Mouse (Mus musculus): Measurements from ENCODE around the gene Ppig.
"Not testable (repeated sequence)": the region's sequence is repeated elsewhere in the genome, so short reads cannot be mapped to it uniquely, and the experiment has no call there.

The Ppig gene

DNA sequence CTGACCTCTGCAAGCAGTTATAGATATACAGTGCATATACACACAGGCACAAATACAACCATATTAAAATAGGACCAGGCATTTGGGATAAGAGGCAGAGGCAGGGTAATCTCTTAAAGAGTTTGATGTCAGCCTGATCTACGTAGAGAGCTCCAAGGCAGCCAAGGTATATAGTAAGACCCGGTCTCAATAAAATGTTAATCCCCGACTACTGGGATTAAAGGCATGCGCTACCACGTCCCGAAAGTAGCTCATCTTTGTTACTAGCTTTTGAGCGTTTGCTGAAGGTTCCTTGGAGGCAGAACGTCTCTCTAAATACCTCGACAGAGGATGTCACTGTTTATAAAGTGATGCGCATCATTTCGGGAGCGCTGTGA lies at the start of gene Ppig:
Gene Ppig, plus strand, starts transcription at position 273 of the 377 bp plus-strand sequence.
- no peak for DNase-seq

DNA sequence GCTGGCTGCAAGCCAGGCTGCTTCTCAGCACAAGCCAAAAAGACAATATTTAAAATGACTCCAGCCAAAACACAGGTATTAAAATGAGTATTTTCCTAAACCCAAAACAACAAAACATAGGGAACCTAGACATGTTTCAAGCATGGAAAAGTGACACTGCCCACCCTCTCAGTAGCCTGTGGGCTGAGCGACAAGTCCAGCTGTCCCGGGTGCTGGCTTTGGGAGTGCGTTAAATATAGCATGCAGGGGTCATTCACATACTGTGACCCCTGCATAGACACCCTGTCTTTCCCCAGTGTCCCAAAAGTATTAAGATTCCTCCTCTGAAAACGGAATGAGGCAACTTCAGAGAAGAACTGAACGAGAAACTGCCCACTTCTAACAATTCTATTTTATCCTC lies 48.6 kb upstream of the Ppig start:
- peak in 1 of 2 experiments; percentile 6 for DNase-seq

DNA sequence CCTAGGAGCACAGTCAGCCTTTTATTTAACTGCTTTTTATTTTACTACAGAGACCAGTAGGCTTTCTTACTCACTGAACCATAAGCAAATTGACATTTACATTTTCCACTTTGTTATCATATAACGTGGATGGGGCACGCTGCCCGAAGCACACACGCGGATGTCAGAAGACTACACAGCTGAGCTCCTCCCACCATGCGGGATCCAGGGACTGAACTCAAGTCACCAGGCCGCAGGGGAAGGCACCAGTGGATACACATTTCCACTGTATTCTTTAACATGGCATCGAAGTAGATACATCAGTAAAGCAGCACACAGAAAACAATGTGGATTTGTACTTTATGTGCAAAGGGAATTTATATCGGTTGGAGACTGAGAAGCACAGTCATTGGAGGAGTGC lies 47.1 kb upstream of the Ppig start:
- no peak for DNase-seq

DNA sequence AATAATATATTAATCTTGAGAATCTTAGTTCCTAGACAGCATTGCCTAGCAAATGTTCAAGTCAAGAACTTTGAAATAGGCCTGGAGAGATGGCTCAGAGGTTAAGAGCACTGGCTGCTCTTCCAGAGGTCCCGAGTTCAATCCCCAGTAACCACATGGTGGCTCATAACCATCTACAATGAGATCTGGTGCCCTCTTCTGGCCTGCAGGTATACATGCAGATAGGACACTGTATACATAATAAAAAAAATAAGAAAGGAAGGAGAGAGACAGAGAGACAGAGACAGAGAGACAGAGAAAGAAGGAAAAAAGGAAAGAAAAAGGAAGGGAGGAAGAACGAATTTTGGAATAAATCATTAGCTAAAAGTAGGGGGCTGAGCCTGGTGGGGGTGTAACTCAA lies 45.6 kb upstream of the Ppig start:
- DNase-seq, result no peak

DNA sequence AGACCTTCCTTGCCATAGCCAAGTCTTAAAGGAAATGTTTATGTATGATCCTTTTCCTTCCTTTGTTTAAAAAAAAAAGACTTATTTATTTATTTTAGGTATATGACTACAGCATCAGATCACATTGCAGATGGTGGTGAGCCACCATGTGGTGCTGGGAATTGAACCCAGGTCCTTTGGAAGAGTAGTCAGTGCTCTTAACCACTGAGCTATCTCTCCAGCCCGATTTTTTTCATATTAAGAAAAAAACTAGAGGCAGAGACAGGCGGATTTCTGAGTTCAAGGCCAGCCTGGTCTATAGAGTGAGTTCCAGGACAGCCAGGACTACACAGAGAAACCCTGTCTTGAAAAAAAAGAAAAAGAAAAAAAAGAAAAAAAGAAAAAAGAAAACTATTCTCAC lies 45.1 kb upstream of the Ppig start:
- DNase-seq, result not testable (repeated sequence)

DNA sequence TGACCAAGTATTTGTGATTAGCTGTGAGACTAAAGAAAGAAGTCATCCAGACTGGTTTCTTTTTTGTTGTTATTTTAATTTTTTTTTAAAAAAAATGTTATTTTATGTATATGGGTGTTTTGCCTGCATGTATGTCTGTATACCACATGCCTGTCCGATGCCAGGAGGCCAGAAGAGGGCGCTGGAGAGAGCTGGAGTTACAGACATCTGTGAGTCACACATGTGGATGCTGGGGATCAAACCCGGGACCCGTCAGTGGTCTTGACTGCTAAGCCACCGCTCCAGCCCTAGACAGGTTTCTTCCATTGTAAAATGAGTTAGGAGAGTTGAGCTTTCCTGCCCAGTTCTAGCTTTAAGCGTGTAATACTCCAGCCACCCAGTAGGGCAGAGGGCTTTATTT lies 42.4 kb upstream of the Ppig start:
- no peak for DNase-seq

DNA sequence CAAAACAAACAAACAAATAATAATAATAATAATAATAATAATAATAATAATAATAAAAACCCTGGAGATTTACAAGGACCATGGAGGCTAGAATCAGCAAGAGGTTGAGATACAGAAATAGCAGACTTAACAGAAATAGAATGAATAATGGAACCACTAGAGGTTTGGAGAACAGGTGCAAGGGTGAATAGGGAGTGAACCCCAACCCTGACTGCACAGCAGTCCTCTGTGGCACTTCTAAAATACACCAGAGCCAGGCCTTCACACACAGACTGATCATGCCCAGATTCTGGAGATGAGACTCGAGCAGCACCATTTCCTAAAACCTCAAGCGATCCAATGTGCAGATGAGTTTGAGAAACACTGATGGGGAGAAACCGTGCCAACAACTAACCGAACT lies 40.4 kb upstream of the Ppig start:
- no peak for DNase-seq

DNA sequence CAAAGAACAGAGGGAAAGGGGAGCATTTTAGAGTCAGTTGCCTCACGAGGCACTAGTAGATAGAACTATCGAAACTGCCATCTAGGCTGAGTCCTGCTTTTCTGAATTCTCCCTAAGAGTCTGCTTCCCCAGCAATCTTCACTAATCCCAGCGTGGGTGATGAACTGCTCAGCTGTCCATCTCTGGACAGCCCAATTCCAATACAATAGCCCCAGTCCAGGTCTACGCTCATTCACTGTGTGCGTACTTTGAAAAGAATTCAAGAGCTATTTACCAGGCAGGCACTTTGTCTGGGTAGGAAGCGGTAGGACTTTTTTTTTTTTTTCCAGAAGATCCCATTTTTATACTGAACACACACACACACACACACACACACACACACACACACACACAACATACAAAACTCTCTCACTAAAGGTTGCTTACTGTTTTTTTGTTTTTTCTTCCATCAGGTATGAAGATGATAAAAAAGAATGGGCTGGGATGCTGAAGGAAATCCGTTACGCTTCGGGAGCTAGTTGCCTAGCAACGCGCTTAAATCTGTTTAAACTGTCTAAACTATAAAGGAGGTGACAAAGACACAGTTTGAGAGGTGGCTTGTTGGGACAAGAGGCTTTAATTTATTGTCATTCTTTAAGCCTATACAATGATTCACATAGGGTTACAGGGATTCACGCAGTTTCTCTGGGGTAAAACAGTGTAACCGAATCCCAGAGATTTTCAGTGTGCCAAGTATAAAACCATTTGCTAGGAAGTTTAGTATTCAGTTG lies 39.1 kb upstream of the Ppig start:
- no peak for DNase-seq

DNA sequence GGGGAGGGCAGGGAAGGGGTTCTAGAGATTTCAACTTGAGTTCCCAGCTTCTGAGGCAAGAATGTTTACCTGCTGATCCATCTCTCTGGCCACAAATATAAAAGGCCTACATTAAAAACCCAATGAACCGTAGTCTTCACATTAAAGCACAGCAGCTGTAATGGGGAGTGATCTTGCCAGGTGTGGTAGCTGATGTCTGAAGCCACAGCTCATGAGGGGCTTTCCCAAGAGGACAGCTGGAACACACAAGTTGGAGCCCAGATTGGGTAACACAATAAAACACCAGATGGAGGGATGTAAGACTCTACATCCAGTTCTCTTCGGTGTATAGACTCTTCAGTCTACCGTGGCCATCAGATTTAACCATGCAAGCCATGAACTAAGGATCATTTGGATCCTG lies 37.9 kb upstream of the Ppig start:
- DNase-seq, result no peak

DNA sequence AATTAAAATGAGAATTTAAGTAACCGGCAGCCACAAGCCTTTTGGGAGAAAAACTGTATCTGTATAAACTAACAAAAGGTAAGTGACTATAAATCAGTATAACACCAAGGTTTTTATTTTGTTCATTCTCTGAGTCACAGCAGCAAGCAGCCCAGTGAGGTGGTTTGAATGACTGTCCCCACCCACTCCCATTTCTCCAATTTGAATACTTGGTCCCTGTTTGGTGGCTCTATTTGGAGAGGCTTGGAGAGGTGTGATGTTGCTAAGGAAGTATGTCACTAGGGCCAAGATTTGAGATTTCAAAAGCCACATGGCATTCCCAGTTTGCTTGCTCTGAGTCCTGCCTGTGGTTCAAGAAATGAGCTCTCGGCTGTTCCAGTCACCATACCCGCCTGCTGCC lies 32.1 kb upstream of the Ppig start:
- DNase-seq, result no peak

DNA sequence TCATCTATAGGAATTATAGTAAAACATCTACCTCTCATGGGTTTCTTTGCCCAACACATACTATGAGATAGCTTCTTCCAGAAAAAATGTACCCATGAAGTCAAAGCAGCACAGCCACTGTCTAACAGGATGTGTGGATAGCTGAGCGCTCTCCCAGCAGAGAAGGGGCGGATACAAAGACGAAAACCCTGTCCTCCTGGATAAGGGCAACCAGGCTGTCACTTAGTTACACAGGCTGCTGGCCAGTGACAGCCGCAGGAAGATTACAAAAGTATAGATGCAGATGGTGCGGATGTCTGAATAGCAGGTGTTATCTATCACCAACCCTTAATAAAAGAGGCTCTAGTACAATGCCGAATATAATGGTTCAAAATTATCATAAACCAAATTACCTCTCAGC lies 31.5 kb upstream of the Ppig start:
- DNase-seq, result no peak

DNA sequence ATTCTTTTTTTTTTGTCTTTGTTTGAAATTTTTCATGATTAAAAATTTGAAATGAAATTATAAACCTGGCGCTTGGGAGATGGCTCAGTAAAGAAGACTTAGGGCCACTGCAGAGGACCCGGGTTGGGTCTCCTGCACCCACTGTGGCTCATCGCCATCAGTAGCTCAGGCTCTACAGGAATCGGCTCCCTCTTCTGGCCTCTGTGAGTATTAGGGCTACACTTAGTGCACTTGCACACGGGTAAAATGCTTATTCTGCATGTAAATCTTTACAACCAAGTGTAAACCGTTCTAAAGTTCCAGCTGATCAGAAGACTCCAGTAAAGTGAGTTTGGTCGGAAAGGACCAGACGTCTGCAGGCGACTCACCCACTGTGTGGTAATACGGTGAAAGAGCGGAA lies 28.8 kb upstream of the Ppig start:
- DNase-seq, result no peak

DNA sequence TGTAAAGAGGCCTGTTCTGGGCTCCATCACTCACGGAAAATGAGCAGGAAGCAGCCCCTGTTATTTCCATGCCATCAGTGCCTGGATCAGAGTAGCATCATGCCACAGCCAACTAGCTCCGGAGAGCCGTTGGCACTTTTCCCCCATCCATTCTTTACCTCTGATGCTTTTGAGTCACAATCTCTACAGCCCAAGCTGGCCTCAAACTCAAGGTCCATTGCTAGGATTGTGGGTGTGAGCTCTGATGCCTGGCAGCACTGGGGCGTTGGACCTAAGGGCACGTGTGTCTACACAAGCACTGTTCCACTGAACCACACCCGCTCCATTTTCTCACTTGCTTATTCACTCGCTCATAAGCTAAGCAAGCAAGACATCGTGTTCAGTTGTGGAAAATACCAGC lies 21.9 kb upstream of the Ppig start:
- DNase-seq, result no peak

DNA sequence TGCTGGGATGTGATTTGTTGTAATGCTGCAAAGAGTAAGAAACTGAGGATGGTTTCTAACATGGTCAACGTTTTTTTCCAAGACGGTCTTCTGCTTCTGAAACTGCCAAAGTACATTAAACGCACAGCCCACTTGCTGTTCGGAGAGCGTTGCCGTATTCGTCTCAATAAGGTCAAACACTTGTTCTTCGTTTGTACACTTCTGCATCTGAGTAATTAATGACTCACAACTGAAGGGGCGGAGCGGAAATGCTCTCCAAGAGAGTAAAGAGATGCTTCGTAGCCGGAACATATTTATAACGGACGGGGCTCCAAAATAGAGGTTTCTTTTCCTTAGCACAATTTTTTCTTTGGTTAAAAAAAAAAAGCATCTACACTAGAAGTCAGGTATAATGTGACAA lies 10.2 kb upstream of the Ppig start:
- no peak for DNase-seq

DNA sequence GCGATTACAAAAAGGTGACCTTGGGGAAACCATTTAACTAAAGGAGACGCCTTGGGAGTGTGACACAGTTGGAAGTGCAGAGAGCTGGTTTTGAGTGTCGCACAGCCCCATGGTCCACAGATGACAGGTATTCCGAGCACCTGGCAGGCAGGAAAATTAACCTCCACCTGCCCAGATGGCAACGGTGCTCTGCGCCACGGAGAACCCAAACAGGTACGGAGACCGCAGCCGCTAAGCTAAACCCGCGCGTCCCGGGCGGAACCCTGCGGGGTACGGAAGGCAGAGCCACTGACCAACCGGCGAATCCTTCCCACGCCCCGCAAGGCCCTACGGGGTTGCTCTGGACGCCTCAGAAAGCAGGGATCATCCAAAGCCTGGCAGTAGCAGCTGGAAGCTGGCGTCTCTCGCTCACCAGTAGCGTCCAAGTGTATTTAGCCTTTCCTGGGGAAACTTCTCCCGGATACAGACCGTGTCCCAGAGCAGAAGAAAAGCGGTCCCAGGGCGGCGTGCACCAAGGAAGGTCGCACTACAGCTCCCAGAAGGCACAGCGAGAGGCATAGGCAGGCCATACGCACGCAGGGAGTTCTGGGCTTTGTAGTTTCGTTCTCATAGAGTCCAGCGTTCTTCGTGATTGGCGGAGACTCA lies 9.2 kb upstream of the Ppig start, which contains the start of gene Fastkd1:
Gene Fastkd1, minus strand, starts transcription at position 536 of the 645 bp plus-strand sequence.
- peak; percentile 83 to 89 for DNase-seq

DNA sequence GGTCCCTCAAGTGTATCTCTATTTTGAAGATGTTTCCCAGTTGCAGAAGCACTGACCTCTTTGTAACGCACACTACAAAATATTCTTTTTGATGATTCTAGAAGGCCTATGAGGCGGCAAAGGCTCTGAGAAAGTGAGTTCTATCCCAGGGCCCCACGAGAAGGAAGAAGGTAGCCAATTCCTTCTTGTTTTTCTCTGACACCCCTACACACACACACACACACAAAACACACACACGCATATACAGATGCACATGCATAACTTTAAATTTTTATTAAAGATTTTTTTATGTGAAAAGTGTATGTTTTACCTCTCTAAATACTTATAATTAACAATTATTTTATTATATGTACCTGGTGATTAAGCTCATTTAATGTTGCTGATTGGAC lies 8.7 kb upstream of the Ppig start:
- no peak for DNase-seq

DNA sequence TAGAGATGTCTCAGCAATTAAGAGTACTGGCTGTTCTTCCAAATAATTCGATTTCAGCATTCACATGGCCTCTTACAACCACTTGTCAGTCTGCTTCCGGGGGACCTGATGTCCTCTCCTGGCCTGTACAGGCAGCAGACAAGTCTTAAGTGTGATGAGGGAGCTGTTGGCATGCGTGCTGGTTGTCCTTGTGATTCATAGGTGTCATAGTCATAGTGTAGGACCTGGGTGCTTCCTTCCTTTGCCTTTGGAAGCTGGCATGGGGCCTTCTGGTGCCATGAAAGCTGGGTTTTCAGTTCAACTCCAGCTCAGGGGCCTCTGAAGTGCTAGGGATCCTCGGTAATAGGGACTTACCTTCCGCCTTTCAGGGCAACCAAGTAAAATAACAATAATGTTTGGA lies 8.2 kb upstream of the Ppig start:
- DNase-seq, result no peak

DNA sequence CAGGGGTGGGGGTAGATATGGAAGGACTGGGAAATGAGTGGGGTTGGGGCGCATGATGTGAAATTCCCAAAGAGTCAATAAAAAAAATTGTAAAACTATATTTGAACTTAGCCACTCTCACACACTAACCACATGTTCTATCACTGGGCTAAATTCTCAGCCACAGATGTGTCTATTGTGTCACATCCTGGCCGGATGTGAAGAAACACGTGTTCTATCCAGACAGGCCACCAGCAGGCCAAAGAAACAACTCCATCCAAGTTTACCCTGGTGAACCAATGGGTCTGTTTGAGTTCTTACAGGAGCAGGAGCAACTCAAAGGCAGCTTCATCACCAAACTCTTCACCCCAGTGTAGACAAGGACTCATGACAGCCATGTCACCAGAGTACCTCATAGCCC lies 5.9 kb upstream of the Ppig start:
- no peak for DNase-seq

DNA sequence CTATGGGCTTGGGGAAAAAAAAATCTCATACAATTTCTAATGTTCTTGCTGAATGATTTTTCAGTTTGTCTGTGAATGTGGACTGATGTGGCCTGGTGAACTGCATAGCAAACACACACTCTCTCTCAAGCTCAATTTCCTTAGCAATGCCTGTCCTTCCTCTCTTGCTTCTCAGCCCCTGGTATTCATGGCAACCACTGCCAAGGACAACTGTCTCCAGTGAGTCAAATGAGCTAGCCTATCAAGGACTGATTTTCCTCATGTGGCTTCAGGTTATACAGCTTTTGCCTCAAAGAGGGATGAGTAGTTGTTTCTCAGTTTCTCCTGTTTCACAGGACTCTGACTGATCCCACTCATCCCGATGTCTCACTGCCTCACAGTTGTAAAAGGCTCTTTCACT lies 3.2 kb upstream of the Ppig start:
- DNase-seq, result no peak

DNA sequence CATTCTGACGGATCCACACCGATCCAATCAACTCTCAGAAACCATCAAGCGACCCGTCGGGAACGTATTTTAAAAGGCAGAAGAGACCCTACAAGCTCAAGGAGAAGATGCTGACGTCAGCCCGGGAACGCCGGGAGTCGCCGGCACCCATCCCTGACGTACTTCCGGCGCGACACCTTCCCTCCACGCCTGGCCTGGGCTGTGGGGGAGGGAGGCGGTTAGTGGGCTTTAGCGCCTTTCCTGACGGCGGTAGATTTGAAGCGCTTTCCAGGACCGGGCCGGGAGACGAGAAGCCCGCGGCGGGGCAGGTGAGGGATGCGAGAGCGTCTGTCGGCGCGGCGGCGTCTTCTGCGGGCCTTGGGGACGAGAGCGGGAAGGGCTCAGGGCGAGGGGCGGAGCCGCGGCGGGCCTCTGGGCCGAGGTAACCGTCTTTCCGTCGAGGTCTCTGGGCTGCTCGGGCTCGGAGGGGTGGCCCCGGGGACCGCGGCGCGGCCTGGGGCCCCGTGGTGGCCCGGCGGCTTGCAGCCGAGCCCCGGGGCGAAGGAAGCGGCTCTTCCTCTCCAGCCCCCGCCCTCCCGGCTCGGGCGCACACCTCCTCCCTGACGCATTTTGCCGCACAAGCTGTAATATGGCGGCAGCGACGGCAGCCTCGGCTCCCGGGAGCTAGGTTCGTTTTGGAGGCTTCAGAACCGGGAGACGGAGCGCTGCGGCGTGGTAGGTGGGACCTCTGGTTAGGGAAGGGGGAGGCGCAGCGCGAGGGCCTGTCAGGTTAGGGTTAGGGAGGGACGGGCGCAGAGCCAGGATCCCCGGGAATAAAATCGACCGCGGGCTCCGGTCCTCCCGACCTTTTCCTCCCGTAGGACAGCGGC lies 539 bp downstream of the Ppig start:
- peak; percentile 94 to 96 for DNase-seq

DNA sequence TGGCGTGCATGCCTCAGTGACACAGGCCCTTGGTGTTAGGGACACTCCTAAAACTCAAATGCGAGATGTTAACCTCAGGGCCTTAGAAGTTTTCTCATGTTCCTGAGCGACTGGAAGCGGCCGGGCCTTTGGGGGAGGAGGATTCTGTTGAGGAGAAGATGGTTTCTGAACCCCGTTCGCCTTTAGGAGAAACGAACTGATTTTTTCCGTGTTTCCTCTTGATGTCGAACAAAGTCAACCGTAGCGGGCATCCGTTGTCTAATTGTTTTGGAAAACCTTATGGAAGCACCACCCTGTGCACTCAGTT lies 1.1 kb downstream of the Ppig start:
- no peak for DNase-seq

DNA sequence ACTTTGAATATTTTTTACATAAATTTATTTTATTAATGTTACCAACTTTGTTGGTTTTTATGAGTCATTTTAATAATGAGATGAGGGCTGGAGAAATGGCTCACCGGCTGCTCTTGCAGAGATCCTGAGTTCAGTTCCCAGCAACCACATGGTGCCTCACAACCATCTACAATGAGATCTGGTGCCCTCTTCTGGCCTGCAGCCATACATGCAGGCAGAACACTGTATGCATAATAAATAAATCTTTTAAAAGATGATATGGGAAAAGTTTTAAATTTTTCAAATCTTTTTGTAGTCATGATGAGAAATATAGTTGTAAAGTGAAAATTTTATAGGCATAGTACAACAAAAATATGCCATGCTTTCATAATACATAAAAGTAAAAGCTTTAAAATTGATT lies 22.7 kb downstream of the Ppig start:
- no peak for DNase-seq

DNA sequence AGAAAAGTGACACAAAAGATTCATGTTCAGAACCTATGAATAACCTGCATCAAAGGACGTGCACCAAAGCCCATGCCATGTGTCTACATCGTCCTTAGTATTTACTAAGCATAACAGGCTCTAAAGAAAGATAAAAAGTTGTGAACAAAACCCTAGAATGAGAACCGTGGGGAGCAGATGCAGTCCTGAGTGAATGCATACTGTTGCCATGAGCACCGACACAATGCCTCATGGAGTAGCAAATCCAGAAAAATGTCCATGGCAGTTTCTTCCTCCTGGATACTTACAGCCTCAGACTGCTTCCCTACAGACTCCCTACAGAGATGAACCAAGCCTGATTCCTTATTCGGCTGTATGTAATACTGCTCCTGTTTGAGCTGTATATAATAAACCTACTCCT lies 38.6 kb downstream of the Ppig start:
- no peak for DNase-seq

DNA sequence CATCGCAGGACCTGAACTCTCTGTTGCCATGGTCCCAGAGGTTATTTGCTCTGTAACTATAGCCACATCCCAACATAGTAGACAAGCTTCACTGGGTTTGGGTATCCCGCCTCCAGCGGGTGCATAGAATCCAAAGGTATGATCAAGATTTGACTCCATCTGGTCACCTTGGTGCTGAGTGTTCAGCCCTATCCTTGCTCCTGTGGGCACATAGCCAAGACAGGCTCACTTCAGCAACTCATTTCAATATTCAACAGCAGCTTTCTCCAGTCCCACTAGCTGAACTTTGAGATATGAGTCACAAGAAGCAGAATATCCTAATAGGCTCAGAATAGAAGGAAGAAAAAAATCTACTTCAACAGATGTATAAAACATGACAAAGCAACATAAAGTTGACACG lies 41.0 kb downstream of the Ppig start:
- DNase-seq, result no peak

Measured in cerebellum, postnatal 36 days (tissue).